Mouse (Mus musculus) kidney, adult 2 months (tissue): Measurements from ENCODE around the gene Wdfy1.

Experiments used
- CTCF ChIP-seq: fragments of 200-500 bp; conservative IDR thresholded peaks from 2 replicates; pipeline ENCODE4 v1.5.1; 2011; ENCODE audit warnings: low read depth, mild to moderate bottlenecking, control low read depth, low read length, moderate library complexity, mixed read lengths; ENCODE audit not compliant: insufficient read depth, insufficient read length
- POLR2A ChIP-seq: fragments of 200-500 bp; IDR thresholded peaks from one replicate; pipeline ENCODE4 v1.6.1; 2011; ENCODE audit warnings: low read depth, low read length, control low read depth

- TF ChIP-seq POLR2A, result peak; percentile 49
- no peak for TF ChIP-seq CTCF
Observed at GRCm38 (mm10) chr1:79761106-79761916, 14.6 kb downstream of the Wdfy1 start.
